Mouse (Mus musculus) small intestine, adult 2 months (tissue): ENCODE measurements around the gene Stk24.

Experiments used
- CTCF ChIP-seq: fragments of 200-500 bp; IDR thresholded peaks from 2 replicates; pipeline ENCODE4 v1.5.1; 2012; ENCODE audit warnings: low read depth, mild to moderate bottlenecking, control low read depth, inconsistent platforms, low read length, moderate library complexity, mixed read lengths; ENCODE audit not compliant: insufficient replicate concordance, insufficient read length; ENCODE audit errors: extremely low read depth
- POLR2A ChIP-seq: fragments of 200-500 bp; IDR thresholded peaks from 2 replicates; pipeline ENCODE4 v1.6.1; 2012; ENCODE audit warnings: low read depth, mild to moderate bottlenecking, control low read depth, inconsistent platforms, low read length, moderate library complexity

DNA sequence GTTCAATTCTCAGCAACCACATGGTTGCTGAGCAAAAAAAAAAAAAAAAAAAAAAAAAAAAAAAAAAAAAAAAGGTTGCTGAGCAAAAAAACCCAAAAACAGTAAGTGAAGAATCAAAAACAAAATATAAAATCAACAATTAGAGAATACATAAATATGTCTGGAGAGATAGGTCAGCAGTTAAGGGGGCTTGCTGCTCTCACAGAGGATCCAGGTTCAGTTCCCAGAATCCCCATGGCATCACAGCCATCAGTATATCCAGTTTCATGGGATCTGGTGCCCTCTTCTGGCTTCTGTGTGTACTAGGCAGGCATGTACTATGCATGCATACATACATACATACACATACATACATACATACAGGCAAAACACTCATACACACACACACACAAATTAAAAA lies 46.9 kb upstream of the Stk24 start:
- peak; percentile 56; the same call in 1 of the 2 replicates for TF ChIP-seq CTCF
- no peak for TF ChIP-seq POLR2A
